Mouse (Mus musculus): ENCODE measurements at regions not wholly inside any gene's neighbourhood (a gene's known extent, or its start where the extent isn't known, plus 50 kb on each side); places are given as distances from the start of the nearest gene placed in this dataset.
"Not testable (repeated sequence)": the region's sequence is repeated elsewhere in the genome, so short reads cannot be mapped to it uniquely, and the experiment has no call there.

- Histone ChIP-seq H3K9ac (replicated peaks; ENCODE audit: low read depth, low read length) (no peak overlapping the region), H3K4me3 (ENCODE audit: low read depth, low read length) (no peak overlapping the region), H3K27ac (ENCODE audit: low read depth, low read length) (no peak overlapping the region), H3K36me3 (ENCODE audit: control insufficient read depth, insufficient read depth, low read length) (no peaks in the 10 kb centered on the region), H3K4me1 (ENCODE audit: control insufficient read depth, insufficient read depth, low read length) (peaks cover 5% of the 10 kb centered on the region; the same call in 1 of the 2 replicates), H3K27me3 (ENCODE audit: control insufficient read depth, insufficient read depth, low read length) (no peaks in the 10 kb centered on the region), H3K9me3 (ENCODE audit: control insufficient read depth, low read length) (no peaks in the 10 kb centered on the region), H3K4me2 (ENCODE audit: low read depth, low read length) (no peak overlapping the region)
- no peak for ATAC-seq (ENCODE audit: low read depth)
- WGBS = 63% methylated on average over 6 of the region's 6 CpGs
These were observed 50.2 kb upstream of the Agps start for GRCm38 (mm10) chr2:75781781-75782211.

GRCm38 (mm10) chr2:75781078-75781477 lies 50.9 kb upstream of the Agps start:
- Histone ChIP-seq H3K4me1 (ENCODE audit: control insufficient read depth, insufficient read depth, low read length) (peaks cover 5% of the 10 kb centered on the region; the same call in 1 of the 2 replicates), H3K27ac (ENCODE audit: low read depth, low read length) (no peak overlapping the region), H3K9ac (replicated peaks; ENCODE audit: low read depth, low read length) (no peak overlapping the region), H3K36me3 (ENCODE audit: control insufficient read depth, insufficient read depth, low read length) (no peaks in the 10 kb centered on the region), H3K27me3 (ENCODE audit: control insufficient read depth, insufficient read depth, low read length) (no peaks in the 10 kb centered on the region), H3K9me3 (ENCODE audit: control insufficient read depth, low read length) (no peaks in the 10 kb centered on the region), H3K4me2 (ENCODE audit: low read depth, low read length) (no peak overlapping the region), H3K4me3 (ENCODE audit: low read depth, low read length) (no peak overlapping the region)
- 0% methylated on average over 3 of the region's 3 CpGs for WGBS
- ATAC-seq (ENCODE audit: low read depth) = peak; percentile 71; the same call in 1 of the 2 replicates

GRCm38 (mm10) chr2:75778628-75779027 lies 53.3 kb upstream of the Agps start:
- not testable (repeated sequence) for H3K9me3 ChIP-seq (ENCODE audit: control insufficient read depth, low read length); H3K4me3 ChIP-seq (ENCODE audit: low read depth, low read length); H3K36me3 ChIP-seq (ENCODE audit: control insufficient read depth, insufficient read depth, low read length); H3K9ac ChIP-seq (replicated peaks; ENCODE audit: low read depth, low read length); H3K27me3 ChIP-seq (ENCODE audit: control insufficient read depth, insufficient read depth, low read length); H3K4me2 ChIP-seq (ENCODE audit: low read depth, low read length); H3K4me1 ChIP-seq (ENCODE audit: control insufficient read depth, insufficient read depth, low read length); ATAC-seq (ENCODE audit: low read depth); H3K27ac ChIP-seq (ENCODE audit: low read depth, low read length)
- 97% methylated on average over 3 of the region's 3 CpGs for WGBS

- ATAC-seq (ENCODE audit: low read depth) = no peak
- 15% methylated on average over 4 of the region's 6 CpGs for WGBS
These were observed 54.9 kb upstream of the Agps start for GRCm38 (mm10) chr2:75777040-75777451.

GRCm38 (mm10) chr2:75776533-75776932 lies 55.4 kb upstream of the Agps start:
- Histone ChIP-seq H3K27ac (ENCODE audit: low read depth, low read length) (no peak overlapping the region), H3K4me3 (ENCODE audit: low read depth, low read length) (no peak overlapping the region)
- ATAC-seq (ENCODE audit: low read depth) = no peak

More at GRCm38 (mm10) chr2:75777040-75777451, 54.9 kb upstream of the Agps start:
- Histone ChIP-seq H3K9ac (replicated peaks; ENCODE audit: low read depth, low read length) (no peak overlapping the region), H3K36me3 (ENCODE audit: control insufficient read depth, insufficient read depth, low read length) (no peaks in the 10 kb centered on the region), H3K4me3 (ENCODE audit: low read depth, low read length) (no peak overlapping the region), H3K27ac (ENCODE audit: low read depth, low read length) (no peak overlapping the region), H3K27me3 (ENCODE audit: control insufficient read depth, insufficient read depth, low read length) (no peaks in the 10 kb centered on the region), H3K4me1 (ENCODE audit: control insufficient read depth, insufficient read depth, low read length) (peaks cover 5% of the 10 kb centered on the region; the same call in 1 of the 2 replicates), H3K9me3 (ENCODE audit: control insufficient read depth, low read length) (no peaks in the 10 kb centered on the region), H3K4me2 (ENCODE audit: low read depth, low read length) (no peak overlapping the region)

GRCm38 (mm10) chr2:75775217-75775616 lies 56.8 kb upstream of the Agps start:
- H3K36me3 ChIP-seq (ENCODE audit: control insufficient read depth, insufficient read depth, low read length) = no peaks in the 10 kb centered on the region
- 76% methylated on average over 1 of the region's 1 CpGs for WGBS
- no peaks in the 10 kb centered on the region for H3K4me1 ChIP-seq (ENCODE audit: control insufficient read depth, insufficient read depth, low read length)
- no peak for ATAC-seq (ENCODE audit: low read depth)
- no peak overlapping the region for H3K4me2 ChIP-seq (ENCODE audit: low read depth, low read length)
- no peak overlapping the region for H3K4me3 ChIP-seq (ENCODE audit: low read depth, low read length)
- no peaks in the 10 kb centered on the region for H3K27me3 ChIP-seq (ENCODE audit: control insufficient read depth, insufficient read depth, low read length)
- no peak overlapping the region for H3K9ac ChIP-seq (replicated peaks; ENCODE audit: low read depth, low read length)
- H3K9me3 ChIP-seq (ENCODE audit: control insufficient read depth, low read length) = no peaks in the 10 kb centered on the region
- H3K27ac ChIP-seq (ENCODE audit: low read depth, low read length) = no peak overlapping the region

More at GRCm38 (mm10) chr2:75776533-75776932, 55.4 kb upstream of the Agps start:
- 38% methylated on average over 12 of the region's 12 CpGs for whole genome bisulfite sequencing
- Histone ChIP-seq H3K27me3 (ENCODE audit: control insufficient read depth, insufficient read depth, low read length) (no peaks in the 10 kb centered on the region), H3K4me2 (ENCODE audit: low read depth, low read length) (no peak overlapping the region), H3K4me1 (ENCODE audit: control insufficient read depth, insufficient read depth, low read length) (peaks cover 5% of the 10 kb centered on the region; the same call in 1 of the 2 replicates), H3K9me3 (ENCODE audit: control insufficient read depth, low read length) (no peaks in the 10 kb centered on the region), H3K36me3 (ENCODE audit: control insufficient read depth, insufficient read depth, low read length) (no peaks in the 10 kb centered on the region), H3K9ac (replicated peaks; ENCODE audit: low read depth, low read length) (no peak overlapping the region)

- no peaks in the 10 kb centered on the region for H3K36me3 ChIP-seq (ENCODE audit: control insufficient read depth, insufficient read depth, low read length)
- H3K4me3 ChIP-seq (ENCODE audit: low read depth, low read length) = no peak overlapping the region
- no peak overlapping the region for H3K27ac ChIP-seq (ENCODE audit: low read depth, low read length)
- no peaks in the 10 kb centered on the region for H3K4me1 ChIP-seq (ENCODE audit: control insufficient read depth, insufficient read depth, low read length)
- no peak overlapping the region for H3K9ac ChIP-seq (replicated peaks; ENCODE audit: low read depth, low read length)
- no peak for ATAC-seq (ENCODE audit: low read depth)
- no peaks in the 10 kb centered on the region for H3K27me3 ChIP-seq (ENCODE audit: control insufficient read depth, insufficient read depth, low read length)
- WGBS = 95% methylated on average over 5 of the region's 5 CpGs
- no peak overlapping the region for H3K4me2 ChIP-seq (ENCODE audit: low read depth, low read length)
- H3K9me3 ChIP-seq (ENCODE audit: control insufficient read depth, low read length) = no peaks in the 10 kb centered on the region
These were observed 58.5 kb upstream of the Agps start for GRCm38 (mm10) chr2:75773431-75773830.

GRCm38 (mm10) chr2:75772251-75772956 lies 59.6 kb upstream of the Agps start:
- no peaks in the 10 kb centered on the region for H3K27me3 ChIP-seq (ENCODE audit: control insufficient read depth, insufficient read depth, low read length)
- H3K36me3 ChIP-seq (ENCODE audit: control insufficient read depth, insufficient read depth, low read length) = no peaks in the 10 kb centered on the region
- H3K4me3 ChIP-seq (ENCODE audit: low read depth, low read length) = no peak overlapping the region
- H3K27ac ChIP-seq (ENCODE audit: low read depth, low read length) = no peak overlapping the region
- WGBS = 54% methylated on average over 11 of the region's 11 CpGs
- no peak overlapping the region for H3K9ac ChIP-seq (replicated peaks; ENCODE audit: low read depth, low read length)
- no peaks in the 10 kb centered on the region for H3K9me3 ChIP-seq (ENCODE audit: control insufficient read depth, low read length)
- H3K4me1 ChIP-seq (ENCODE audit: control insufficient read depth, insufficient read depth, low read length) = no peaks in the 10 kb centered on the region
- ATAC-seq (ENCODE audit: low read depth) = no peak
- no peak overlapping the region for H3K4me2 ChIP-seq (ENCODE audit: low read depth, low read length)

- WGBS = 91% methylated on average over 1 of the region's 1 CpGs
- no peak overlapping the region for H3K4me3 ChIP-seq (ENCODE audit: low read depth, low read length)
- no peak overlapping the region for H3K9ac ChIP-seq (replicated peaks; ENCODE audit: low read depth, low read length)
- no peak for ATAC-seq (ENCODE audit: low read depth)
- no peaks in the 10 kb centered on the region for H3K4me1 ChIP-seq (ENCODE audit: control insufficient read depth, insufficient read depth, low read length)
- H3K27ac ChIP-seq (ENCODE audit: low read depth, low read length) = no peak overlapping the region
- no peaks in the 10 kb centered on the region for H3K27me3 ChIP-seq (ENCODE audit: control insufficient read depth, insufficient read depth, low read length)
- H3K36me3 ChIP-seq (ENCODE audit: control insufficient read depth, insufficient read depth, low read length) = no peaks in the 10 kb centered on the region
- no peak overlapping the region for H3K4me2 ChIP-seq (ENCODE audit: low read depth, low read length)
- H3K9me3 ChIP-seq (ENCODE audit: control insufficient read depth, low read length) = no peaks in the 10 kb centered on the region
These were observed 61.3 kb upstream of the Agps start for GRCm38 (mm10) chr2:75770633-75771032.
